Mouse (Mus musculus) cortical plate, adult 2 months (tissue): ENCODE results near the gene Gng8. TPM values are rescaled to one million over a fixed set of nuclear protein-coding genes. Genes with fewer than 3 reads are reported as not detected.

Experiments
- H3K27ac ChIP-seq: fragments of 200-500 bp; 2 replicates; pipeline ENCODE4 v1.5.1; 2012; ENCODE audit warnings: low read length, control low read depth, inconsistent platforms; ENCODE audit not compliant: insufficient read depth
- H3K4me1 ChIP-seq: fragments of 200-500 bp; 2 replicates; pipeline ENCODE4 v1.6.1; 2011; ENCODE audit warnings: low read length; ENCODE audit not compliant: control insufficient read depth, insufficient read depth
- H3K4me3 ChIP-seq: fragments of 200-500 bp; 2 replicates; pipeline ENCODE4 v1.5.1; 2011; ENCODE audit warnings: mild to moderate bottlenecking, low read length, control low read depth; ENCODE audit not compliant: insufficient read depth
- CTCF ChIP-seq: fragments of 200-500 bp; IDR thresholded peaks from 2 replicates; pipeline ENCODE4 v1.5.1; 2011; ENCODE audit warnings: mild to moderate bottlenecking, control low read depth, low read length; ENCODE audit not compliant: insufficient read depth; ENCODE audit errors: extremely low read depth
- POLR2A ChIP-seq: fragments of 200-500 bp; IDR thresholded peaks from 2 replicates; pipeline ENCODE4 v1.6.1; 2011; ENCODE audit warnings: mild to moderate bottlenecking, low read length, control low read depth; ENCODE audit not compliant: insufficient read depth; ENCODE audit errors: extremely low read depth
- polyA plus RNA-seq: library from polyadenylated mRNA; depleted of rRNA; stranded (reverse); fragments of >200 nt; gene quantifications from 2 replicates; pipeline ENCODE4 v1.2.3, GENCODE M21; 2012

The Gng8 gene
- polyA plus RNA-seq, 1 experiment = 10.9 TPM

DNA sequence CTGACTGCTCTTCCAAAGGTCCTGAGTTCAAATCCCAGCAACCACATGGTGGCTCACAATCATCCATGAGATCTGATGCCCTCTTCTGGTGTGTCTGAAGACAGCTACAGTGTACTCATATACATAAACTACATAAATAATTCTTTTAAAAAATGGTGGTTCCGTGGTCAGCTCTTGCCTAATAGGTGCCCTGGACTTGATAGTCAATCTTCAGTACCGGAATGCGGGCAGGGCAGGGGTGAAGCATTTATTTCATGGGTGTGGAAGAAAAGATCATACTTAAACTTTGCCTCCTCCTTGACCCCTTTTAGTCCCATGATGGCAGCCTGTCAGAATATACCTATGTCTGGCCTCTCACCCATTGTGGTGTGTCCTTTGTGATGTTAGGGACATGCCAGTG is 20.3 kb downstream of the Gng8 start:
- Histone ChIP-seq H3K4me3 (no peak overlapping the region), H3K4me1 (0 out of 2 replicates have a peak, but pooled peaks cover under 1% of the 10 kb centered on the region), H3K27ac (no peak overlapping the region)
- no peak for TF ChIP-seq CTCF
- TF ChIP-seq POLR2A = no peak

- Histone ChIP-seq H3K4me1 (0 out of 2 replicates have a peak, but pooled peaks cover 2% of the 10 kb centered on the region), H3K4me3 (no peak overlapping the region), H3K27ac (no peak overlapping the region)
- TF ChIP-seq POLR2A (no peak), CTCF (no peak)
Measured at GRCm38 (mm10) chr7:16912360-16912759, 20.8 kb downstream of the Gng8 start.

DNA sequence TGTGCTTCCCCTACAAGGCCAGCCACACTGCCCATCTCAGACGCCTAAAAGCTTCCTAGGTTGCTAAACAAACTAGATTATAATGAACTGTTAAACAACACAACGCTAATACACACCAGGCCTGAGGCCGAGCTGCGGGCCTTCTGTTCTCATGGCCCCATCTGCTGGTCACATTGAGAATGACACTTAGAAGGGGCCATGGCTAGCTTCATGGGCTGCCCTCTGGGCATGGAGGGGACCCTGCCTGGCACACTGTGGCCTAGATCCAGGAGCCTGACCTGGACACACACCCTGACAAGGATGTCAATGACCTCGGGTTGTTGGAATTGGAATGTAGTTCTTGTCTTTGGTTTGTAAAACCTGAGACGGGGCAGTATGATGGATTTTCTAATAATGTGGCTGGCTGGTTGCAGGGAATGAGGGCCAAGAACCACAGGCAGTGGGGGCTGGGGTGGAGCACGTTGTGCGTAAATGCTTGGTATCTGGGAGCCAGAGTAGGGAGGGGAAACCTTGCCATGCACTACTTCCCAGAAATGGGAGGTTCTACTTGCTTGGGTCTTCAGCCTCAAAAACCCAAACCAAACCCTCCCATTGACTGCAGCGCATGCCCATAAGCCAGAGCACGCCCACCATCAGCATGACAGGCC is 22.3 kb downstream of the Gng8 start:
- no peak overlapping the region for H3K4me3 ChIP-seq
- H3K27ac ChIP-seq = no peak overlapping the region
- peaks cover 12% of the 10 kb centered on the region for H3K4me1 ChIP-seq
- TF ChIP-seq POLR2A (no peak), CTCF (peak; percentile 81)

DNA sequence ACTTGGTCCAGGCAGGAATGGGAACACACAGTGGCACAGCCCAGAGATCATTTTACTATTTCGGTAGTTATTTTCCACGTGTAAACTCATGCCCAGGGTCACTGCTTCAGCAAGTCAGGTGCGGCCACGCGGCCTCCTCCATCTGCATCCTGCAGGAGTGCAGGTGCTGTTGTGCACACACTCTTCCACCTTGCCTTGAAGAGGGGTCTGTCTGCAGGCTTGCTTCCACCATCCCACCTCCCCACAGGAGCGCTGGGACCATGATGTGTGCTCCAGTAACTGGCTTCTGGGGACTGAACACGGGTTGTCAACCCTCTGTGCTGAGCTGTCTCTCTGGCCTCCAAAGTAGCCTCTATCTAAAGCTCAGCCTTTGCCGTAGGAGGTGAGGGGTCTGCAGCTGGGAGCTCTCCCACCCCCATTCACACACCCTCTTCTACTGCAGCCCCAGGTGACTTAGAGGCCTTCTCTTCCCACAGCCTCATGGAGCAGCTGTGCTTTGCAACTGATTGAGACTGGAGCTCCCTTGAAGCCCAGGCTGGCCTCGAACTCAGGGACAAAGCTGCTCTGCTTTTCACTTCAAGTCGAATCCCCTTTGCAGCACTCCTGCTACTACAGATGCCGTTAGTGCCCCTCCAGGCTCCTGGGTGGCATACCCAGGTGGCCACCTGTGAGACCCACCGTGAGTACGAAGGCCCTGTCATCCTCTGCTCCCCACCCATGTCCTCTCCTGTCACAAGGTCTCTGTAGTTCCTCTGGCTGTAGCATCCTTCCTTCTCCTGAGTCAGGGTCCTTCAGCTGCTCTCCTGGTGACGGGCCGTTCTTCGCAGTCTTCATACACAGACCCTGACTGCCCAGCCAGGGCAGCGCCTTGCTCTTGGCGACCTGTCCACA is 23.1 kb downstream of the Gng8 start:
- no peak overlapping the region for H3K27ac ChIP-seq

DNA sequence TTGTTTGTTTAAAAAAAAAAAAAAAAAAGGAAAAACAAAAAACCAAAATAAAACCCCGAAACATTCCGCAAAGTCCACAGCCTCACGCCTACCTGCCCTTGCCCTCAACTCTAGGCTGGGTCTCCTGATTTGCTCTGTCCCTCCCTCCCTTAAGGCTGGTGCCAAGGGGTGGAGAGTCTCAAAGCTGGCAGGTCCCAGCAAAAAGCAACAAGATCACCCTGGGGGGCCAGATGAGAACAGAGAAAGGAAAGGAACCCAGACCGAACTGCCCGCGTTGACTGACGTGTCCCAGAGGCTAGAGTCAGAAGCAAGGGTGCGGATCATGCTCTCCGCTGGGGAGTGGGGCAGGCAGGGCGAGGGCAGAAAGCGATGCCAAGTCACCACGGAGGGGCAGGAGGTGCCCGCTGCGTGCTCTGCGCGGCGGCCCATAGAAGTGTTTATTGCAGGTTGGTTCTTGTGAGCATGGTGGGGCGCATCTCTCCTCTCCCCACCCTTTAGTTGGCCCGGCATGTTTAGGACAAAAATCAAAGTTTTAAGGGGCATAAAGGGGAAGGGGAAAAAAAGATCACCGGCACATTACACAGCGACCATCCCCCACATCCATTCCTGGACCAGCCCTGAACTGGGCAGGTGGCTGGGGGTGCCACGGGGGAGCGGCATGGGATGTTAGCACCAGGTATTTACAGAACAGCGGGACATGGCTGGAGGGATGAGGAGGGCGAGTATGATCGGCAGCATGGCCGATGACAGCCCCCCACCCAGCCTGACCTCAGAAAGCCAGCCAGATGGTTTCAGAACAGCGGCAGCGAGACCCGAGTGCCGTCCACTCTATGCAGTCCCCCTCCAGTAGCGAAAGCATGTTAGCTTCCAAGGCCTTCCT is 24.1 kb downstream of the Gng8 start:
- no peak overlapping the region for H3K4me3 ChIP-seq
- no peak for TF ChIP-seq CTCF
- TF ChIP-seq POLR2A = no peak
- H3K27ac ChIP-seq = no peak overlapping the region
- H3K4me1 ChIP-seq = peaks cover 18% of the 10 kb centered on the region

More for the DNA sequence above, 23.1 kb downstream of the Gng8 start:
- TF ChIP-seq CTCF (no peak), POLR2A (peak; percentile 26; the same call in 1 of the 2 replicates)
- peaks cover 15% of the 10 kb centered on the region for H3K4me1 ChIP-seq
- no peak overlapping the region for H3K4me3 ChIP-seq

DNA sequence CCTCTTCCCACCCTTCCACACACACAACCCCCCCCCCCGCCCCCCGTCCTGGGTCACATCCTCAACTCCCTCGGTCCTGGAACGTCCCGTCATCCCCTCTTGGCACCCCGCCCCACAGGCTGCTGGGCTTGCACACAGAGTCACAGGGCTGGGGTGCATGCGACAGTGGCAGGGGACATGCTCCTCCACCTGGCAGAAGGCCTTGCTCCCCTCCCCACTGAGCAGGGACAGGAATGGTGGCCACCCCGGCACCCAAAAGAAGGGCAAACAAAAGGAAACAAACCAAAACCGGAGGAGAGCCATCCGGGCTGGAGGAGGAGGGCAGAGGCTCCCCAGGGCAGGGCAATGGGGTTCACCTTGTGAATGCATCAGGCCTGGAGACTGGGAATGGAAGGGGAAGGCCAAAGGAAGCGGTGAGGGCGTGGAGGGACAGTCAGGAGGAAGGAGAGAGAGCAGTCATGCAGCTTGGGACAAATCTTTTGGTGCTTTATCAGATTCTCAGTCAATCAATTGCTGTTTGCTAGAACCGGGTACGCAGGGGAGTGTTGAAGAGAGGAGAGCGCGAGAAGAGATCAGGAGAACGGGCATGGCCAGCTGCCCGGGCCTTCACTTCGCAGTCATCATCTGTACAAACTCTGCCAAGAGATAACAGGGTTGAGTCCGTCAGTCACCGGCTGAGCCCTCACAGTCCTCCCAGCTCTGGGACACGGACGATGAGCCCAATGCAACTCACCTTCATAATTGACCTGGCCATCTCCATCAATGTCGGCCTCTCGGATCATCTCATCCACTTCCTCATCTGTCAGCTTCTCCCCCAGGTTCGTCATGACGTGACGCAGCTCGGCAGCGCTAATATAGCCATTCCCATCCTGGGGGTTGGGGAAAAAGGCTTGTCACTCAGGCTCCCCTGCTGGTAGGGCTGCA is 25.0 kb downstream of the Gng8 start:
- TF ChIP-seq POLR2A = no peak
- no peak for TF ChIP-seq CTCF
- Histone ChIP-seq H3K4me3 (no peak overlapping the region), H3K27ac (no peak overlapping the region), H3K4me1 (peaks cover 18% of the 10 kb centered on the region)

GRCm38 (mm10) chr7:16917447-16917846 is 25.9 kb downstream of the Gng8 start:
- Histone ChIP-seq H3K27ac (peak overlapping the region; percentile 52), H3K4me3 (no peak overlapping the region), H3K4me1 (peaks cover 18% of the 10 kb centered on the region)
- no peak for TF ChIP-seq CTCF
- no peak for TF ChIP-seq POLR2A

DNA sequence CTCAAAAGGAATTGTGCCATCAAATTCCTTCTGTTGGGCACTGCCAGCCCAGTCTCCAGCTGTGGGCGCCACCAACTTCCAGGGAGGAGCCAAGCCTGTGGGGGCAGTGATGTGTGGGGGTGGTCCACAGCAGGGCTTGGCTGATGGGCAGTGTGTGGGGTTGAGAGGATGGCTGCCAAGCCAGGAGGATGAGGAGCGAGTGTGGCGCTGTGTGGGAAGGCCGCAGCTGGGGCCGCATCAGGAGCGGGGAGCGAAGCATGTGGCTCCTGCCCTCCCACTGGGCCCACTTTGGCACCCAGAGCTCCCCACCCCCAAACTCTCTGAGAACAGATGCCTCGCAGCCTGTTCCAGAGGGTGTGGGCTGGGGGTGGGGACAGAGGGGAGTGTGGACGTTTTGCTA is 26.4 kb downstream of the Gng8 start:
- Histone ChIP-seq H3K27ac (peak overlapping the region; percentile 52), H3K4me3 (no peak overlapping the region), H3K4me1 (peaks cover 18% of the 10 kb centered on the region)
- TF ChIP-seq POLR2A (0 out of 2 replicates have a peak, but pooled peaks have one; percentile 2), CTCF (no peak)

DNA sequence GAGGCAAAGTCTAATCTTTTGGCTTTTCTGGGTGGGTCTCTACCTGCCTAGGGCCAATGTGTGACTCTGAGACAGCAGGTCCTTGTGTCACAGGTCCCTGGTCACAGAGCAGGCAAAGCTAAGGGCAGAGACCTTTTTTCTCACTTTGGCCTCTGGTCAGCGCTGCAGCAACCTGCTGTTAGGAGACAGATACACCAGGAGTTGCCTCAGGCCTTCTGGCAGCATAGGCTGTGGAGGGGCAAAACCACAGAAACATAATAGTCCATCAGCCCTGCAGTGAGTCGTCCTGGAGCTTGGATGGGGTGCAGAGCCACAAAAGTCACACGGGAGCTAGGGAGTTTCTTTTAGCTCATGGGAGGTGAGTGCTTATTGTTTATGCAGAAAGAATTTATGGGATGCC is 27.1 kb downstream of the Gng8 start:
- Histone ChIP-seq H3K27ac (peak overlapping the region; percentile 20; the same call in 1 of the 2 replicates), H3K4me3 (no peak overlapping the region), H3K4me1 (peaks cover 18% of the 10 kb centered on the region)
- no peak for TF ChIP-seq POLR2A
- TF ChIP-seq CTCF = no peak
